Mouse (Mus musculus): ENCODE data around the gene Bmx. TPM values are rescaled to one million over a fixed set of nuclear protein-coding genes. Genes with fewer than 3 reads are reported as not detected.
A peak's percentile ranks its signal among the peaks of the same experiment; 100 is the strongest.

Gene Bmx
- total RNA-seq, 2 experiments from 2014 or later: 4.6 to 5.3 TPM

DNA sequence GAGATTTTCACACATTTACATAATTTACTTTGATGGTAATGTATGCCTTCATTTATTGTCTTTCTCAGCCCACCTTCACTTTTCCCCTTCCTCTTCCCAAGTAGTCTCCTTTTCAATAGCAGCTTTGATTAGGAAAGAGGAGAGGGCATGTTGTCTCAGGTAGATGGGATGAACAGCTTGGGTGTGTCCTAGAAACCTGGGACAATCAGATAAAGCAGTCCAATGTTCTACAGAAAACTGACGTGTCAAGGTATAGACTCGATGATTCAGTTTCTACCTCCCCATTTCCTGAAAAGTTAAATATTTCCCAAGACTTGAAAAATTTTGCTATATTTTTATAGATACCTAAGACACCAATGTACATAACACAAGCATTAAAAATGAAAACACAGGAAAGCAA lies 79.1 kb downstream of the Bmx start:
- no peak for ATAC-seq (replicated peaks; ENCODE audit: low FRiP score, poor library complexity, severe bottlenecking)

DNA sequence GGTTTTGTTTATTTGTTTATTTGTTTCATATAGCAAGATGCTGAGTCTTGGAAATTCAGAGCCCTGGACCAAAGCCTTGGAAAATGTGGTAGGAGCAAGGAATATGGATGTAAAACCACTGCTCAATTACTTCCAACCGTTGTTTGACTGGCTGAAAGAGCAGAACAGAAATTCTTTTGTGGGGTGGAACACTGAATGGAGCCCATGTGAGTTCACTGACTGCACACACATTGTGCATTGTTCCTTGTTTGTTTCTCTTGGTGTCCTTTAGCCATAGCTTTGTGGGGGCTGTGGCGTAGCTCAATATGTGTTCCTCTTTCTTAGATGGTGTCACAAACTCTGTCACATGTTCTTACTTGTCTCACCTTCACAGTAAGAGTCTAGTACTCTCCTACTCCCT lies 82.2 kb downstream of the Bmx start:
- ATAC-seq (replicated peaks; ENCODE audit: low FRiP score, poor library complexity, severe bottlenecking): no peak

- no peak for ATAC-seq (replicated peaks; ENCODE audit: low FRiP score, poor library complexity, severe bottlenecking)
These were observed 82.7 kb downstream of the Bmx start for GRCm38 (mm10) chrX:164175311-164175710.

GRCm38 (mm10) chrX:164173880-164174279 lies 84.1 kb downstream of the Bmx start:
- ATAC-seq (replicated peaks; ENCODE audit: low FRiP score, poor library complexity, severe bottlenecking): no peak

- no peak for ATAC-seq (replicated peaks; ENCODE audit: low FRiP score, poor library complexity, severe bottlenecking)
These were observed 87.0 kb downstream of the Bmx start for GRCm38 (mm10) chrX:164171034-164171433.

GRCm38 (mm10) chrX:164164681-164165080 lies 93.3 kb downstream of the Bmx start:
- ATAC-seq (replicated peaks; ENCODE audit: low FRiP score, poor library complexity, severe bottlenecking): peak; percentile 98

DNA sequence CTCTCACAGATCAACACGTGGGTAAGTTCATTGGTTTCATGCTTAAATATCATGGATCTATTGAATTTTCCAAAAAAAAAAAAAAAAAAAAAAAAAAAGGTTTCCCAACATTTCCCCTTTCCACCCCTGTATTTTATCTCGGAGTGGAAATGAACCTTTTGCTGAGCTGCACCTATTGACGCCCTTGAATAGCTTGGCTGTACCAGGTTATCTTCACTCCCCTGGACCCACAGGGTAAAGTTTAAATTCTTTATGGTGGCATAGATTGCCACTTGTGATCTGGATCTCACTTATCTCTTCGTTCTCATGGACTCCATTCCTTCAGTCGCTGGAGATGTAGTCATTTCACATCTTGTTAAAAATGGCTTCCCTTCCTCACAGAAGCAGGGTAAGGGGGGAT lies 103.4 kb downstream of the Bmx start:
- ATAC-seq (replicated peaks; ENCODE audit: low FRiP score, poor library complexity, severe bottlenecking): no peak

DNA sequence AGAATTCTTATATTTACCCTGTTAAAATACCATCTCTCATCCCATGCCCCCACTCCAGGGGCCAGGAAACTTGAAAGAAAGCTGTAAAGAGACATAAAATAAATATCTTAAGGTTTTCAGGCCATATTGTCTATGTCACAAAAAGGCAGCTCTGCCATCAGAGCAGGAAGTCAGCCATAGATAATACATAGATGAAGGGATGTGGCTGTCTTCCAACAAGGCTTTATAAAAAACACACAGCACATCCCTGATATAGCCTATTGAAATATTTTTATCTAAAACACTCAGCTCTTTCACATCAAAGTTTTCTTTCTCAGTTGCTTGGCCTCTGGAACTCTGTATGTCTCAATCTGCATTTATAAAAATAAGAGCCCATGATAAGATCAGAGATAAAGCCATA lies 104.4 kb downstream of the Bmx start:
- no peak for ATAC-seq (replicated peaks; ENCODE audit: low FRiP score, poor library complexity, severe bottlenecking)

DNA sequence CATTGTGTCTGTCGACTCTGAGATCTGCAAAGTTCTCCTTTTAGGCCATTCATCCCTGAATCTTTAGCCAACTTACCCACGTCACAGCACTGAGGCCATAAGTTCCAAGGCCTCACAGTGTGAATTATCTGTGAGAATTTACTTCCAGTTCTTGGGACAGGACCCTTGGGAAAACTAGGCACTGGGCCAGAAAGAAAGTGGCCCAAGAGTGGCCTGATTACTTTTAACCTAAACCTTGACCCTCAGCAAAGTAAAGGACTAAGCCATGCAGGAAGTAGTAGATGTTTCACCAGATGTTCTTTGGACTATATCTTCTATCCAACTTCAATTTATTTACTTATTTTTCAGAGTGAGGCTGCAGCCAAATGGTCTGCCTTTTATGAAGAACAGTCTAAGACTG lies 105.3 kb downstream of the Bmx start:
- ATAC-seq (replicated peaks; ENCODE audit: low FRiP score, poor library complexity, severe bottlenecking): no peak

GRCm38 (mm10) chrX:164145463-164146250 lies 112.3 kb downstream of the Bmx start:
- ATAC-seq (replicated peaks; ENCODE audit: low FRiP score, poor library complexity, severe bottlenecking): peak; percentile 94

Other genes starting within 250 kb of the Bmx start
- not detected in 2 replicates for gene Car5b, start 230.2 kb downstream of the Bmx start, total RNA-seq (2015; ENCODE audit: low replicate concordance)
- 0.14 TPM in 1 of 2 replicates, not detected in the other for gene Car5b, start 230.2 kb downstream of the Bmx start, total RNA-seq (2017; ENCODE audit: low replicate concordance)
- gene Siah1b, start 181.7 kb downstream of the Bmx start, total RNA-seq (2015; ENCODE audit: low replicate concordance): 10.4 and 15.9 TPM in 2 replicates
- 5.1 and 9.3 TPM in 2 replicates for gene Siah1b, start 181.7 kb downstream of the Bmx start, total RNA-seq (2017; ENCODE audit: low replicate concordance)
- gene Cltrn, start 169.4 kb downstream of the Bmx start, total RNA-seq (2015; ENCODE audit: low replicate concordance): not detected in 2 replicates
- gene Cltrn, start 169.4 kb downstream of the Bmx start, total RNA-seq (2017; ENCODE audit: low replicate concordance): not detected in 2 replicates
- 1.0 TPM in 1 of 2 replicates, not detected in the other for gene Ace2, start 118.9 kb downstream of the Bmx start, total RNA-seq (2015; ENCODE audit: low replicate concordance)
- 0.43 TPM in 1 of 2 replicates, not detected in the other for gene Ace2, start 118.9 kb downstream of the Bmx start, total RNA-seq (2017; ENCODE audit: low replicate concordance)
- 1.9 and 7.7 TPM in 2 replicates for gene Pir, start 11.2 kb upstream of the Bmx start, total RNA-seq (2015; ENCODE audit: low replicate concordance)
- 10.1 and 11.4 TPM in 2 replicates for gene Pir, start 11.2 kb upstream of the Bmx start, total RNA-seq (2017; ENCODE audit: low replicate concordance)
- gene Vegfd, start 115.2 kb upstream of the Bmx start, total RNA-seq (2015; ENCODE audit: low replicate concordance): 6.7 and 14.8 TPM in 2 replicates
- gene Vegfd, start 115.2 kb upstream of the Bmx start, total RNA-seq (2017; ENCODE audit: low replicate concordance): 3.4 and 4.6 TPM in 2 replicates
- gene Piga, start 161.6 kb upstream of the Bmx start, total RNA-seq (2015; ENCODE audit: low replicate concordance): 29.9 and 38.6 TPM in 2 replicates
- 34.5 and 55.8 TPM in 2 replicates for gene Piga, start 161.6 kb upstream of the Bmx start, total RNA-seq (2017; ENCODE audit: low replicate concordance)
- gene Asb11, start 178.8 kb upstream of the Bmx start, total RNA-seq (2015; ENCODE audit: low replicate concordance): not detected in 2 replicates
- gene Asb11, start 178.8 kb upstream of the Bmx start, total RNA-seq (2017; ENCODE audit: low replicate concordance): 0.77 and 3.3 TPM in 2 replicates
- not detected in 2 replicates for gene Asb9, start 248.1 kb upstream of the Bmx start, total RNA-seq (2015; ENCODE audit: low replicate concordance)
- gene Asb9, start 248.1 kb upstream of the Bmx start, total RNA-seq (2017; ENCODE audit: low replicate concordance): not detected in 2 replicates